Mouse (Mus musculus) forebrain, embryonic 15.5 days (tissue): Measurements from ENCODE around the gene Acot8. TPM values are rescaled to one million over a fixed set of nuclear protein-coding genes. Genes with fewer than 3 reads are reported as not detected.
A peak's percentile ranks its signal among the peaks of the same experiment; 100 is the strongest.

Experiments
- ATAC-seq: fragments of 200-750 bp; cut with Nextera tagmentation; replicated peaks from 2 replicates; pipeline ENCODE4 v1.8.0; 2017; ENCODE audit warnings: mild to moderate bottlenecking, moderate TSS enrichment, moderate library complexity
- H3K27ac ChIP-seq: fragments of 300-500 bp; sonication (generic); replicated peaks from 2 replicates; pipeline ENCODE4 v1.5.1; 2015; ENCODE audit warnings: mild to moderate bottlenecking, inconsistent platforms
- H3K27me3 ChIP-seq: fragments of 300-500 bp; sonication (generic); 2 replicates; pipeline ENCODE4 v1.6.1; 2015; ENCODE audit warnings: inconsistent platforms
- H3K36me3 ChIP-seq: fragments of 300-500 bp; sonication (generic); 2 replicates; pipeline ENCODE4 v1.6.1; 2015; ENCODE audit warnings: mild to moderate bottlenecking, inconsistent platforms
- H3K4me1 ChIP-seq: fragments of 300-500 bp; sonication (generic); 2 replicates; pipeline ENCODE4 v1.6.1; 2015; ENCODE audit warnings: inconsistent platforms
- H3K4me2 ChIP-seq: fragments of 300-500 bp; sonication (generic); replicated peaks from 2 replicates; pipeline ENCODE4 v1.6.1; 2015; ENCODE audit warnings: mild to moderate bottlenecking, inconsistent platforms
- H3K4me3 ChIP-seq: fragments of 300-500 bp; sonication (generic); 2 replicates; pipeline ENCODE4 v1.5.1; 2015; ENCODE audit warnings: mild to moderate bottlenecking, inconsistent platforms
- H3K9ac ChIP-seq: fragments of 300-500 bp; sonication (generic); replicated peaks from 2 replicates; pipeline ENCODE4 v1.6.1; 2015; ENCODE audit warnings: mild to moderate bottlenecking, inconsistent platforms
- H3K9me3 ChIP-seq: fragments of 300-500 bp; sonication (generic); 2 replicates; pipeline ENCODE4 v1.6.1; 2016; ENCODE audit warnings: inconsistent platforms
- WGBS: fragments of 180-500 bp; shearing (Covaris S2); methylation state at CpG from one replicate; pipeline ENCODE4 v1.1.7; 2015; ENCODE audit warnings: mixed read lengths; 5-methylcytosine and 5-hydroxymethylcytosine counted together
- polyA plus RNA-seq: library from polyadenylated mRNA; unstranded; fragments of >200 nt; fragmentation: Nextera tagmentation; extraction: Ambion mirVana; gene quantifications from 2 replicates; pipeline ENCODE4 v1.2.1, GENCODE M21; 2015

Acot8 gene
- polyA plus RNA-seq, 1 experiment from 2014 or later: 17.2 TPM

GRCm38 (mm10) chr2:164744987-164745386 lies 59.7 kb downstream of the Acot8 start:
- Histone ChIP-seq H3K27me3 (no peaks in the 10 kb centered on the region), H3K9me3 (no peaks in the 10 kb centered on the region), H3K9ac (peak overlapping the region; percentile 90; the same call in 1 of the 2 replicates), H3K36me3 (peaks cover 17% of the 10 kb centered on the region; the same call in 1 of the 2 replicates), H3K27ac (no peak overlapping the region), H3K4me1 (peaks cover 34% of the 10 kb centered on the region), H3K4me3 (peak overlapping the region; percentile 86), H3K4me2 (peak overlapping the region; percentile 80)
- 77% methylated on average over 13 of the region's 13 CpGs for WGBS
- peak; percentile 7; the same call in 1 of the 2 replicates for ATAC-seq

Other genes with a start within 250 kb of the Acot8 start
- 4.3 and 4.5 TPM in 2 replicates for gene Wfdc2, start 242.5 kb downstream of the Acot8 start, polyA plus RNA-seq
- not detected in 2 replicates for gene Spint3, start 231.4 kb downstream of the Acot8 start, polyA plus RNA-seq
- gene Wfdc6a, start 219.4 kb downstream of the Acot8 start, polyA plus RNA-seq: not detected in 2 replicates
- gene Eppin, start 211.3 kb downstream of the Acot8 start, polyA plus RNA-seq: not detected in 2 replicates
- gene Wfdc6b, start 191.4 kb downstream of the Acot8 start, polyA plus RNA-seq: not detected in 2 replicates
- not detected in 2 replicates for gene Wfdc8, start 191.3 kb downstream of the Acot8 start, polyA plus RNA-seq
- gene Wfdc16, start 166.1 kb downstream of the Acot8 start, polyA plus RNA-seq: not detected in 2 replicates
- gene Wfdc10, start 148.8 kb downstream of the Acot8 start, polyA plus RNA-seq: not detected in 2 replicates
- gene Wfdc9, start 148.3 kb downstream of the Acot8 start, polyA plus RNA-seq: not detected in 2 replicates
- not detected in 2 replicates for gene Wfdc11, start 130.8 kb downstream of the Acot8 start, polyA plus RNA-seq
- gene Wfdc13, start 119.8 kb downstream of the Acot8 start, polyA plus RNA-seq: not detected in 2 replicates
- gene Spint4, start 106.4 kb downstream of the Acot8 start, polyA plus RNA-seq: not detected in 2 replicates
- not detected in 2 replicates for gene Spint5, start 89.6 kb downstream of the Acot8 start, polyA plus RNA-seq
- gene Wfdc3, start 59.0 kb downstream of the Acot8 start, polyA plus RNA-seq: 1.1 and 1.7 TPM in 2 replicates
- gene Dnttip1, start 58.9 kb downstream of the Acot8 start, polyA plus RNA-seq: 73.9 and 74.9 TPM in 2 replicates
- 199 and 232 TPM in 2 replicates for gene Ube2c, start 35.0 kb downstream of the Acot8 start, polyA plus RNA-seq
- 0.45 and 0.60 TPM in 2 replicates for gene Tnnc2, start 24.9 kb downstream of the Acot8 start, polyA plus RNA-seq
- gene Snx21, start 19.1 kb downstream of the Acot8 start, polyA plus RNA-seq: 24.6 and 29.8 TPM in 2 replicates
- 13.9 and 14.5 TPM in 2 replicates for gene Zswim3, start 216 bp upstream of the Acot8 start, polyA plus RNA-seq
- gene Zswim1, start 17.8 kb upstream of the Acot8 start, polyA plus RNA-seq: 22.8 TPM in 2 replicates
- gene Spata25, start 23.7 kb upstream of the Acot8 start, polyA plus RNA-seq: not detected in 2 replicates
- gene Ctsa, start 28.0 kb upstream of the Acot8 start, polyA plus RNA-seq: 97.7 and 98.4 TPM in 2 replicates
- 5.6 and 6.5 TPM in 2 replicates for gene Neurl2, start 28.6 kb upstream of the Acot8 start, polyA plus RNA-seq
- 45.3 and 50.7 TPM in 2 replicates for gene Pltp, start 52.8 kb upstream of the Acot8 start, polyA plus RNA-seq
- 94.8 and 101 TPM in 2 replicates for gene Pcif1, start 74.4 kb upstream of the Acot8 start, polyA plus RNA-seq
- gene Zfp335, start 106.9 kb upstream of the Acot8 start, polyA plus RNA-seq: 15.7 and 16.7 TPM in 2 replicates
- 17.9 and 19.5 TPM in 2 replicates for gene Mmp9, start 135.9 kb upstream of the Acot8 start, polyA plus RNA-seq
- 16.2 and 17.2 TPM in 2 replicates for gene Slc12a5, start 155.9 kb upstream of the Acot8 start, polyA plus RNA-seq
- gene Ncoa5, start 230.0 kb upstream of the Acot8 start, polyA plus RNA-seq: 131 and 137 TPM in 2 replicates